Mouse (Mus musculus) cerebellum, postnatal 36 days (tissue): ENCODE results near the gene Fgfr2.

Experiments
- DNase-seq, 2 experiments: peaks; one replicate each; pipeline ENCODE4 v3.0.0; 2021 to 2022; ENCODE audit warnings: mixed read lengths in 2 of 2

Gene Fgfr2

GRCm38 (mm10) chr7:130260905-130261683 is 2862.1 kb downstream of the Fgfr2 start:
- no peak for DNase-seq

DNA sequence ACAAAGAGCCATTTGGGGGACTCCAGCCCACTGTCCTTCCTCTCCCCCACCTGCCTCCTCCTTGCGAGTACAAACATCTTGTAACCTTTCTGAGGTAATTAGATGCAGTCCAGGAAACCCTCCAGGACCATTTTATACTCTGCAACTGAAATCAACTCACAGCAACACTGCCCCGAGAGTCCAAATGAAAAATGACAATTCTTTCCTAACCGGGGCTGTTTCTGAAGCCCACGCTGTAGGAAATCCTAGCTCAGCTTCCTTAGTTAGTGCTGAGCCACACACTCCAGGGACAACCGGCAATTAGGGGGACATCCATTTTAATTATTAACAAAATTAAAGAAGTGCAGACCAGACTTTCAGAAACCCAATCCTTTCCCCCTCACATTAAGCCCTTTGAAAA is 2863.1 kb downstream of the Fgfr2 start:
- DNase-seq: no peak

DNA sequence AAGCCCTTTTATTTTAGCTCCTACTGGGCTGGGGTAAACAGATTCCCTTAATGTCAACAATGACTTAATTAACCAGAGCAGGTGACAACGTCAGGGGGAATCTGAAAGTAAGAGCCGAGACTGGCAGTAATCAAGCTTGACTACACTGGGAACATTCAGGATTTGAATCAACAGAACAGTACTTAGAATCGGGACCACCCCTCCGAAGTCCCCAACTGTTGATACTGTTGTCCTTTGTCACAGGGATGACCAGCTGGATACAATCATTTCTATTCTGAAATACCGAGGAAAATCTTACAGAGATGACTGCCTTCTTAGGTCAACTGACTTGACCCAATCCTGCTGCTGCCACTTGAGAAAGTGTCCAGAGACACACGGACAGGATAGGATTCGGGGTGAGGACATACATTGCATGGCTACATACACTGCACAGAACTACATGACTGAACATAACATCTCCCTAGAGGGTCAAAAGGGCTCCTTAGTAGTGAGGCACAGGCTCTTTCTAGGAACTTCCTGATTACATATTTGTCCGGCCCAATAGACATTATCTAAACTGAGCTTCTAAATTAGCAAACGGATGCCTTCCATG is 2864.3 kb downstream of the Fgfr2 start:
- no peak for DNase-seq

DNA sequence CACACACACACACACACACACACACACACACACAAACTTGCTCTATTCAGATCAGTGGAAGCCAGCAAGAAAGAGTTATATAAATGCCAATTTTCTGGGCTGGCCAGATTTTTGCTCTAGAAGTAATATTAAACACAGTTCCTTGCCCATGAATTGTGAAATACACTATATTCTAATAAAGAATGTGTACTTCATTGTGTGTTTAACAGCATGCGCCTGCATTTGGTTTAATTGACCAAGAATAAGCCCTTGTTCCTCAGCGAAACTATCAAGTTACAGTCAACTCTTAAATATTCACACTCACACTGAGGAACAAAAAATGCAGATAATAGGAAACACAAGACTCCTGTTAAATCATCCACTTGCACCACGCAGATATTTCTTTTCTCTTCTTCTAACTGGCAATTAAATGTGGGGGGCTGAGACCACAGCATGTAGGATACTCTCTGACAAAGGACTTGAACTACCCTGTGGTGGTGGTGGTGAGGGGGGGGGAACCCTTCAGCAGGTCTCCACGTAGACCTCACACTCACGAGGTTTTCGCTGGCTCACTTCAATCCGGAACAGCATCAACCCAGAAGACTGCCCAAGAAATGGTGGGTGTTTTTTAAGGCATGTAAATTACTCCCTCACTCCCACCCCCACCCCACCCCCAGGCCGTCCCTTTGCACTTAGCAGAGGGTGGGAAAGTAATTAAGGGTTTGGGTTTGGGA is 2865.0 kb downstream of the Fgfr2 start:
- DNase-seq: no peak

- DNase-seq: no peak
These were observed 2869.9 kb downstream of the Fgfr2 start for GRCm38 (mm10) chr7:130253264-130253663.

GRCm38 (mm10) chr7:130251936-130252523 is 2871.1 kb downstream of the Fgfr2 start:
- no peak for DNase-seq

DNA sequence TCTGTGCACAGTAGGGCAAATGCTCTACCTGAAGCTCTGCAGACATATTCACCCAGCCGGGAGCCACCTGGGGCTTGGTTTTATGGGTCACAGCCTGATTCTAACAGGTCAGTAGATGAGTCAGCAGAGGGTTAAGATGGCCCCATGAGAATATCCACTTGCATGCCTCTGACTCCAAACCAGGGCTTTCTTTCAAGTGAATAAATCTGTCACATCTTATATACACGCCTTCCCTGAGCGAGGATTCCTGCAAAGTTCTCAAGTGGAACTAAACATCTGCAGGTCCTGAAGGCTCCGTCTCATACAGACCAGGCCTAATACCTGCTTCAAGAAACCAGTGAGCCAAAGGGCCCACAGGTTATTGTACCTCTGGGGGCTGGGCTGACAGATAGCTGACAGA is 2872.2 kb downstream of the Fgfr2 start:
- no peak for DNase-seq

DNA sequence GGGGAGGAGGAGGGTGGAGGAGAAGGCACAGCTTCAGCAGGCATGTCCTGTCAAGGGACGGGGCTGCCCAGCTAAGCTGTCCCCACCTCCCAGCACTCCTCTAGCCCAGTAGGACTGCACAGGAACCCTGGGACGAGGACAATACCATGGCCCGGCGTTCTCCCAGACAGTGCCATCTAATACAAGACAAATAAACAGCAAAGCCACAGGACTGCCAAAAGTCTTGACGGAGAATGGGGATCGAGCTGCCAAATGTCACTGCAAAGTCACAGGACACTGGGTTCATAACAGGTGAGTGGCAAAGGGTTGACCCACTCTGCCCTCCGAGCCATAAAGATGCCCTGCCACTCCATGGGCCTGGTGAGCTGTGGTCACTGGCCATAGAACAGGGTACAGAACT is 2874.7 kb downstream of the Fgfr2 start:
- DNase-seq: no peak

- no peak for DNase-seq
These were observed 2875.3 kb downstream of the Fgfr2 start for GRCm38 (mm10) chr7:130247831-130248230.

- DNase-seq: no peak
These were observed 2876.7 kb downstream of the Fgfr2 start for GRCm38 (mm10) chr7:130246483-130246882.

DNA sequence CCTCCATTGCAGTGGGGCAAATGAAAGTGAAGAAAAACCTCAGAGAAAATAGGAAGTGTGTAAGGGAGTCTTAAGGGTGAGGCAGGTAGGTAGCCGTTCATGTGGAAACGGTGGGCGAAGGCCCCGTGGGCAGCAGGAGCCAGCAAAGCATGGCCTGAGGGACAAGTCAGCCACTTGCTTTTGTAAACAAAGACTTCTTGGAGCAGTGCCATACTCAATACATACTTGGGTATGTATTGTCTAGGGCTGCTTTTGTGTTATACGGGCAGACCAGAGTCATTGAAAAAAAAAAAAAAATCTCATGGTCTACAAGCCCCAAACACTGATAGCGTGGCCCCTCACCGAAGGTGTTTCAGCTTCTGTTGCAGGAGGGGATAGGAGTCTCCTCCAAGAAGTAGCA is 2878.6 kb downstream of the Fgfr2 start:
- no peak for DNase-seq

DNA sequence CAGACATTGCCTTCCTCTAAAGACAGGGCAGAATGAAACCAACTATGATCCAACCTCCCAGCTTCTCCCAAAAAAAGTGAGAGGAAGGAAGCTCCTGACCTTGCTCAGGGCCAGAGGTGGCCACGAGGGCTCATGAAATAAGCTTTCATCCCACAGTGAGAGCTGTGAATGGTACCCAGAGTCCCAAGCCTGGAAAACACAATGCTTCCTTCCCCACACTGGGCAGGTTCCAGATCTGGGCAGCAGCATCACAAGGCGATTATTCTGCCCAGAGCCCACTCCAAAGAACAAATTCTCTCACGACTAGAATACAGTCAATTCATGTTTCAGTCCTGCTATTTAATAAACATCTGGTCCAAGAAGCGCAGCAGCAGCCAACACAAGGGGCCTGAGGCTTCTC is 2879.3 kb downstream of the Fgfr2 start:
- no peak for DNase-seq

DNA sequence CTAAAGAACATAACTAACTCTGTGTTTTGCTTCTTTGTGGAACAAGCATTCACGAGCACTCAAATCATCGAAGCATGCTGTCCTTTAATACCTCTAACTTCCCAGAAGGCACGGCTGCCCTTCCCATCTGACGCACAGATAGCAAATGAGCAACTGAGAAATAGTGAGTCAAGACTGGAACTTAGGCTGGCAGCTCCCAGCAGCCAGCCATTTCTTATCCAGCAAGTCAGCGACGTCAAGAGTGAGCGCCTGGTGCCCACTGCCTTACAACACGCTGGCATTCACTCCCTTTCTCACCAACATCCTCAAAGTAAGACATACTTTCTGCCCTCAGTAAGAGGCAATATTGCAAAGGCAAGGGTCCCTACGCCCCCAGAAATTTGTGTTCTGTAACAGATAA is 2883.0 kb downstream of the Fgfr2 start:
- DNase-seq: no peak

GRCm38 (mm10) chr7:130237244-130237643 is 2885.9 kb downstream of the Fgfr2 start:
- no peak for DNase-seq

- DNase-seq: no peak
These were observed 2889.4 kb downstream of the Fgfr2 start for GRCm38 (mm10) chr7:130233777-130234176.

GRCm38 (mm10) chr7:130230034-130230433 is 2893.1 kb downstream of the Fgfr2 start:
- DNase-seq: no peak

- no peak for DNase-seq
These were observed 2897.9 kb downstream of the Fgfr2 start for GRCm38 (mm10) chr7:130225227-130225626.

- DNase-seq: no peak
These were observed 2900.4 kb downstream of the Fgfr2 start for GRCm38 (mm10) chr7:130222633-130223354.

DNA sequence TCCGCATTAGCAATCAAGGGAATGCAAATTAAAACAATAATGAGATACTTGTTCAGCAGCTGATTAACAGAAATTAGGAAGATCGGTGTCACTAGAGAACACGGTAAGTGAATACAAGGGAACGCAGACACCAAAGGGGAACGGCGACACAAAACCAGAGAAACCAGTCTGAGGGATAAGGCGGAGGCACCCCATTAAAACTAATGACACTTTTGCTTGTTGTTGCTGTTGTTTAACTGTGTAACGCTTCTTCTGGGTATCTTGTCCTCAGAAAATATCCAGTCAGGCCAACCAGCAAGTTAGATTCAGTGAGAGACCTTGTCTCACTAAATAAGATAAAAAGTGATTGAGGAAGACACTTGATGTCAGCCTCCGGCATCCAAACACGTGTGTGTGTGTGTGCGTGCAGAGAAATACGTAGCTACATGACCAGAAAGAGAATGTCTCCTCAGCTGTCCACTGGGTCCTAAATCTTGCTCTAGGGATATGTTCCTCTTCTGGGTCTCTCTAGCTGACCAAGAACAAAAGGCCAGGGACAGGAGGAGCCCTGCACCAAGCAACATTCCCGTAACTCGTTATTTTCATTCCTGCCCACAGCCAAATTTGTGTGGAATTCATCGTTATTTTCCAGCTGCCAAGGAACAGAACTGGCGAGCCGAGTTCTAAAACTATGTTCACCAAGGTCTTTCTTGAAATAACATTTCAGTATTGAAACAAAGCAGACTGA is 2901.3 kb downstream of the Fgfr2 start:
- no peak for DNase-seq

GRCm38 (mm10) chr7:130220627-130221026 is 2902.5 kb downstream of the Fgfr2 start:
- no peak for DNase-seq

DNA sequence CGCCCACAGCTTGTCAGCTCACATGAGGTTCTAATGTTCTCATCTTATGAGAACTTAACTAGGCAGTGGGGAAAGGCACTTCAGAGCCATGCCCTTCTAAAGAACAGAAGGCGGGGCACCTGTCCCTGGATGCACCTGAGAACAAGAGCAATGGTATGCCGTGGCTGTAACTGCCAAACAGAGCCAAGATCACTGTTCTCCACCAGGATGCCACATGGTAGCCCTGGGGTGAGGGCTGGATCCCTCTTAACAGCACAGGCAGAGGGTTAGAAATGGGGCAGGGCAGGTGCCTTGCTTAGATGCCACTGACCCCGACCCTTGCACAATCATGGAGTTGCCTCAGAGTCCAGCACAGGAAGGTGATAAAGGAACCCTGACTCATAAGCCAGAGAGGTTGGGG is 2903.3 kb downstream of the Fgfr2 start:
- DNase-seq: no peak

DNA sequence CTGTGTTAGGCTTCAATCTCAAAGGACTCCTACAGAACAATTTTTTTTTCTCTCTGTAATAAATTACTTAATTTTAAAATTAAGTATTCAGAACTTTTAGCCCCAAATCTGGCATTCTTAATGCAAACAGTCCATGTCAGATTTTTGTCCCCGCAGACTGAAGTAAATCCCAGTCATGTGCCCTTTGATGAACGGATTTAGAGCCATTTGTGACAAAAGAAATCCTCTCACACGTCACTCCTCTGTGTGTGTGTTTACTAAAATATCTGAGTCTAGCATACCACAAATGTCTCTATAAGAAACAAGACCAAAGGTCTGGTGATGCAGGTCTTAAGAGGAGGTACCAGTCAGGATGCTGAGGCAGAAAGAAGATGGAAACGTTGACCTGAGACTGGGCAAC is 2906.9 kb downstream of the Fgfr2 start:
- no peak for DNase-seq
